Mouse (Mus musculus): ENCODE results near the gene Gm12845. TPM values are rescaled to one million over a fixed set of nuclear protein-coding genes. Genes with fewer than 3 reads are reported as not detected.
A peak's percentile ranks its signal among the peaks of the same experiment; 100 is the strongest.

Gene Gm12845
- polyA plus RNA-seq (2015; fragmentation: Nextera tagmentation; extraction: Ambion mirVana) = not detected in 2 replicates

GRCm38 (mm10) chr4:117724112-117724511 is at the start of gene Gm12845:
Gene Gm12845, plus strand, starts transcription at chr4:117724412.
- H3K4me1 ChIP-seq (replicated peaks; ENCODE audit: control insufficient read depth, insufficient read depth) = no peaks in the 10 kb centered on the region
- no peak within 1 kb of the TSS for H3K4me2 ChIP-seq (replicated peaks; ENCODE audit: low read depth)
- WGBS = 79% methylated on average over 1 of the region's 1 CpGs
- no peaks in the 10 kb centered on the region for H3K27me3 ChIP-seq (ENCODE audit: control insufficient read depth, insufficient read depth, low read length)
- no peak within 1 kb of the TSS for H3K27ac ChIP-seq (replicated peaks)
- no peak within 1 kb of the TSS for H3K4me3 ChIP-seq (ENCODE audit: low read depth, low read length)
- ATAC-seq (ENCODE audit: low FRiP score, low TSS enrichment) = no peak
- H3K36me3 ChIP-seq (ENCODE audit: control insufficient read depth, insufficient read depth, low read length) = no peaks in the 10 kb centered on the region
- TF ChIP-seq CTCF (IDR thresholded peaks at IDR 0.05; ENCODE audit: low read depth) (no peak), EP300 (optimal IDR thresholded peaks at IDR 0.05) (no peak)
- H3K9me3 ChIP-seq (ENCODE audit: control insufficient read depth, low read length) = no peaks in the 10 kb centered on the region
- no peak for DNase-seq (ENCODE audit: low spot score)
- H3K9ac ChIP-seq (ENCODE audit: low read length) = no peak within 1 kb of the TSS

GRCm38 (mm10) chr4:117676903-117677302 is 47.3 kb upstream of the Gm12845 start:
- H3K4me2 ChIP-seq (replicated peaks; ENCODE audit: low read depth) = no peak overlapping the region
- no peak overlapping the region for H3K27ac ChIP-seq (replicated peaks)
- ATAC-seq (ENCODE audit: low FRiP score, low TSS enrichment) (peak; percentile 41; the same call in 1 of the 2 replicates), DNase-seq (ENCODE audit: low spot score) (peak; percentile 81)
- H3K4me1 ChIP-seq (replicated peaks; ENCODE audit: control insufficient read depth, insufficient read depth) = no peaks in the 10 kb centered on the region
- peaks cover 23% of the 10 kb centered on the region for H3K36me3 ChIP-seq (ENCODE audit: control insufficient read depth, insufficient read depth, low read length)
- H3K9me3 ChIP-seq (ENCODE audit: control insufficient read depth, low read length) = no peaks in the 10 kb centered on the region
- TF ChIP-seq EP300 (optimal IDR thresholded peaks at IDR 0.05) = no peak
- TF ChIP-seq CTCF (IDR thresholded peaks at IDR 0.05; ENCODE audit: low read depth) = peak; percentile 94
- H3K27me3 ChIP-seq (ENCODE audit: control insufficient read depth, insufficient read depth, low read length) = no peaks in the 10 kb centered on the region
- H3K4me3 ChIP-seq (ENCODE audit: low read depth, low read length) = no peak overlapping the region
- WGBS = 25% methylated on average over 3 of the region's 3 CpGs
- H3K9ac ChIP-seq (ENCODE audit: low read length) = no peak overlapping the region

GRCm38 (mm10) chr4:117680963-117681362 is 43.2 kb upstream of the Gm12845 start:
- H3K9ac ChIP-seq (ENCODE audit: low read length) = no peak overlapping the region
- 74% methylated on average over 6 of the region's 6 CpGs for WGBS
- H3K9me3 ChIP-seq (ENCODE audit: control insufficient read depth, low read length) = no peaks in the 10 kb centered on the region
- H3K27ac ChIP-seq (replicated peaks) = no peak overlapping the region
- no peaks in the 10 kb centered on the region for H3K27me3 ChIP-seq (ENCODE audit: control insufficient read depth, insufficient read depth, low read length)
- peak overlapping the region; percentile 91 for H3K4me2 ChIP-seq (replicated peaks; ENCODE audit: low read depth)
- H3K4me3 ChIP-seq (ENCODE audit: low read depth, low read length) = peak overlapping the region; percentile 80
- TF ChIP-seq CTCF (IDR thresholded peaks at IDR 0.05; ENCODE audit: low read depth) = peak; percentile 59
- TF ChIP-seq EP300 (optimal IDR thresholded peaks at IDR 0.05) = no peak
- ATAC-seq (ENCODE audit: low FRiP score, low TSS enrichment) = no peak
- peaks cover 6% of the 10 kb centered on the region for H3K36me3 ChIP-seq (ENCODE audit: control insufficient read depth, insufficient read depth, low read length)
- no peak for DNase-seq (ENCODE audit: low spot score)
- H3K4me1 ChIP-seq (replicated peaks; ENCODE audit: control insufficient read depth, insufficient read depth) = no peaks in the 10 kb centered on the region

- Histone ChIP-seq H3K4me2 (replicated peaks; ENCODE audit: low read depth) (peak within 1 kb of the TSS; percentile 91), H3K36me3 (ENCODE audit: control insufficient read depth, insufficient read depth, low read length) (peaks cover 4% of the 10 kb centered on the region; the same call in 1 of the 2 replicates), H3K9me3 (ENCODE audit: control insufficient read depth, low read length) (no peaks in the 10 kb centered on the region), H3K4me1 (replicated peaks; ENCODE audit: control insufficient read depth, insufficient read depth) (no peaks in the 10 kb centered on the region), H3K4me3 (ENCODE audit: low read depth, low read length) (peak within 1 kb of the TSS; percentile 80), H3K9ac (ENCODE audit: low read length) (peak within 1 kb of the TSS; percentile 87), H3K27me3 (ENCODE audit: control insufficient read depth, insufficient read depth, low read length) (no peaks in the 10 kb centered on the region), H3K27ac (replicated peaks) (peak within 1 kb of the TSS; percentile 63; the same call in 1 of the 2 replicates)
- DNase-seq (ENCODE audit: low spot score) = peak; percentile 88
- peak; percentile 90 for ATAC-seq (ENCODE audit: low FRiP score, low TSS enrichment)
- no peak for TF ChIP-seq EP300 (optimal IDR thresholded peaks at IDR 0.05)
- peak; percentile 12; the same call in 1 of the 2 replicates for TF ChIP-seq CTCF (IDR thresholded peaks at IDR 0.05; ENCODE audit: low read depth)
- 0% methylated on average over 33 of the region's 33 CpGs for WGBS
Observed at GRCm38 (mm10) chr4:117681931-117682461, 42.2 kb upstream of the Gm12845 start, which contains the start of gene Dmap1. Gene Dmap1, minus strand, starts transcription at chr4:117682273.

GRCm38 (mm10) chr4:117682463-117682862 is 41.7 kb upstream of the Gm12845 start:
- H3K4me3 ChIP-seq (ENCODE audit: low read depth, low read length) = peak overlapping the region; percentile 80
- TF ChIP-seq EP300 (optimal IDR thresholded peaks at IDR 0.05) = no peak
- no peak for TF ChIP-seq CTCF (IDR thresholded peaks at IDR 0.05; ENCODE audit: low read depth)
- DNase-seq (ENCODE audit: low spot score) = no peak

GRCm38 (mm10) chr4:117683048-117683768 is 41.0 kb upstream of the Gm12845 start:
- no peak overlapping the region for H3K9ac ChIP-seq (ENCODE audit: low read length)
- peaks cover 4% of the 10 kb centered on the region; the same call in 1 of the 2 replicates for H3K36me3 ChIP-seq (ENCODE audit: control insufficient read depth, insufficient read depth, low read length)
- no peaks in the 10 kb centered on the region for H3K4me1 ChIP-seq (replicated peaks; ENCODE audit: control insufficient read depth, insufficient read depth)
- H3K9me3 ChIP-seq (ENCODE audit: control insufficient read depth, low read length) = no peaks in the 10 kb centered on the region
- no peaks in the 10 kb centered on the region for H3K27me3 ChIP-seq (ENCODE audit: control insufficient read depth, insufficient read depth, low read length)
- no peak overlapping the region for H3K4me2 ChIP-seq (replicated peaks; ENCODE audit: low read depth)
- ATAC-seq (ENCODE audit: low FRiP score, low TSS enrichment) (no peak), DNase-seq (ENCODE audit: low spot score) (no peak)
- no peak overlapping the region for H3K27ac ChIP-seq (replicated peaks)
- H3K4me3 ChIP-seq (ENCODE audit: low read depth, low read length) = no peak overlapping the region
- WGBS = 51% methylated on average over 6 of the region's 6 CpGs
- TF ChIP-seq EP300 (optimal IDR thresholded peaks at IDR 0.05) = no peak
- TF ChIP-seq CTCF (IDR thresholded peaks at IDR 0.05; ENCODE audit: low read depth) = no peak

More at GRCm38 (mm10) chr4:117682463-117682862, 41.7 kb upstream of the Gm12845 start:
- Histone ChIP-seq H3K4me1 (replicated peaks; ENCODE audit: control insufficient read depth, insufficient read depth) (no peaks in the 10 kb centered on the region), H3K9me3 (ENCODE audit: control insufficient read depth, low read length) (no peaks in the 10 kb centered on the region), H3K4me2 (replicated peaks; ENCODE audit: low read depth) (peak overlapping the region; percentile 91), H3K27me3 (ENCODE audit: control insufficient read depth, insufficient read depth, low read length) (no peaks in the 10 kb centered on the region), H3K9ac (ENCODE audit: low read length) (peak overlapping the region; percentile 87; the same call in 1 of the 2 replicates), H3K36me3 (ENCODE audit: control insufficient read depth, insufficient read depth, low read length) (peaks cover 4% of the 10 kb centered on the region; the same call in 1 of the 2 replicates), H3K27ac (replicated peaks) (no peak overlapping the region)
- no peak for ATAC-seq (ENCODE audit: low FRiP score, low TSS enrichment)
